Mouse (Mus musculus) natural killer cell, adult 2 months (primary cell): ENCODE data around the gene Prmt3.

ENCODE experiments used
- DNase-seq, 2 experiments: peaks; one replicate each; pipeline ENCODE4 v3.0.0; 2022; ENCODE audit warnings: low spot score in 2 of 2

Prmt3 gene

DNA sequence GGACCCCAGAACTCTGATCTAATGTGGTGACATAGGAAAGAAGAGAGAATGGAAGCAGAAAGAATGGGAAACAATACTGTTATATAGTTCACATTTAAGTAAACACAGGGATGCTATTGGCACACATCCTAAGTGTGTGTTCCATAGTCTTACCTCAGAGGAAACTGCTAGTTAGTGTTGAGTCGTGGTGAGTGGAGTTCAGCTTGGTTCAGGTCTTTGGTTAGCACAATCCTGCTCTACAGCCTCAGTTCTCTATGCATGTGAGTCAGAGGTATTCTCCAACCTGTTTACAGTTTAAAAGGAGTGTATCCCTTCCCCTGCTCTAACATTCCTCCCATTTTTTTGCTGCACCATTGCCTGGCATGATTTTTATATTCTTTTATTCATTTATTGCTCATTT is 19.0 kb downstream of the Prmt3 start:
- DNase-seq, result no peak

DNA sequence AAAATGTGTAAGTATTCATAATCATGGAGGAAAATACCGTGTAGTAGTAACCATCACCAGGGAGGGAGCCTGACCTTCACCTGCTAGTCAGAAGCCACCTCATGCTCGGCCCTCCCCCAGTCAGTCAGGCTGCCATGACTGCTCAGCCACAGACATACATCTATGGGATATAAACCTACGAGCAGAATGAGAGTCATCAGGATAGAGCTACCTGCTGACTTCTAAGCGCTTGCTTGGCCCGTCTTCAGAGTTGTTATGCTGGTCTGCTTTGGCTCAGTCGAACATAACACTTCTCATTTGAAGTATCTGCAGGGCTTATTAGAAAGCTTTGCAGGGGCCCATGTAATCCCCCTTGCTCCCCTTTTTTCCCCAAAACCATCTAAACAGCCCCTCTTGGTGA is 25.4 kb downstream of the Prmt3 start:
- no peak for DNase-seq

DNA sequence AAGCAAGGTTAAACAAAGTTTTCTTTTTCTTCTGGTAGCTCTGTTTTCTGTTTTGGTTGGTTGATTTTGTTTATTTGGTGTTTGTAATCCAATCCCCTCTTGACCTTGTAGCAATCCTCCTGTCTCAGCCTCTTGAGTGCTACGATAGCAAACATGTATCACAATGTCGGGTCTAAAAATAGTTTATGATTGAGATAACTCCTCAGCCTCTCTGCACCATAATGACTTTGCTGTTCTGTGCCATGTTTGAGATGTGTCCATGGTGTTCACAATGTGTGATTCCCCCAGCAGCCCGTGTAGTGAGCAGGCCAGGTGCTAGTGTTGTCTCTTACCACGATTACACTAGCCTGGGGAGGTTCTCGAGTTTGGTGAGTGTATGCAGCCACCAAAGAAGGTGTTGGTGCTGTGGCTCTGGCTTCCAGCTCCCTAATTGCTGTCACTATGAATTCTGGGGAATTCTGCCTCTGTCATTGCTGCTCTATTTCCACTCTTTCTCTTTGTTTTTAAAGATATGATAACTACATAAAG is 26.6 kb downstream of the Prmt3 start:
- no peak for DNase-seq

DNA sequence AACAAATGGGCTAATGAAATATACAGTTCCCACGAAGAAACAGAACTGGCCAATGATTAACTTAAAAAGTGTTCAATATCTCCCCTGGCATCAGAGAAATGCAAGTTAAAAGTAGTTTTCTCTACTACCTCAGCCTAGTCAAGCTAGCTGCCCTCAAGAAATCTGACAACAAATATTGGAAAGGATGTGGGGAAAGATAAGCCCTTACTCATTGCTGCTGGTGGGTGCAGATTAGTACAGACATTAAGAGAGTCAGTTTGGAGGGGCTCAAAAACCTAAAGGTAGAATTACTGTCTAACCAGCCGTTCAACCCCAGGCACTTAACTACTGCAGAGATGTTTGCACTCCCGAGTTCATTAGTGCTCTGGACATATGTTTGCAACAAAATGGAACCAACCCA is 27.5 kb downstream of the Prmt3 start:
- DNase-seq, result no peak

DNA sequence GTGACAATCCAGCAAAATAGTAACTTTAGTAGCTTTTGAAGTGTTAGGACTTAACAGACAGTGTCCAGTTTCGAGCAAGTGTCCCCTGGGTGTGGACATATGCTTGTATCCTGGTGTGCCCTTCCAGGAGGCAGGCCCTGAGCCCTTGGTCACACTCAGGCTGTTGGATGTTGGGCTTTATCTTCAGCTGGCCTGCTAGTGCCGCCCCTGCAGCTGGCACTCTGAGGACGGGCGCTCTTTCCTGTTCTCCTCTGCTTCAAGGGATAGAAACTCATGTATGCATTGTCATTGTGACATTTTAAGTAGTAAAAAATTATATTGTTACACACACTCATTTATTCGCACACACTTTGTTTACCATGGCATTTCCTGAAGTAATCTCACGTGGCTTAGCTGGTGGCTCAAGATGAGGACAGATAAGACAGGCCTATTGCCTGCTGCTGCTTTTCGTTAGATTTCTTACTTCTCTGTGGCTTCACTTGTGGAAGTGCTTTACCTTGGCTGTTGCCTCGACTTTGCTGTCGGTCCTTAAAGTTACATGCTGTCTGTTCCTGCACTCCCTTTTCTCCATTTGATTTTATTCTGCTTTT is 29.0 kb downstream of the Prmt3 start:
- DNase-seq, result no peak

DNA sequence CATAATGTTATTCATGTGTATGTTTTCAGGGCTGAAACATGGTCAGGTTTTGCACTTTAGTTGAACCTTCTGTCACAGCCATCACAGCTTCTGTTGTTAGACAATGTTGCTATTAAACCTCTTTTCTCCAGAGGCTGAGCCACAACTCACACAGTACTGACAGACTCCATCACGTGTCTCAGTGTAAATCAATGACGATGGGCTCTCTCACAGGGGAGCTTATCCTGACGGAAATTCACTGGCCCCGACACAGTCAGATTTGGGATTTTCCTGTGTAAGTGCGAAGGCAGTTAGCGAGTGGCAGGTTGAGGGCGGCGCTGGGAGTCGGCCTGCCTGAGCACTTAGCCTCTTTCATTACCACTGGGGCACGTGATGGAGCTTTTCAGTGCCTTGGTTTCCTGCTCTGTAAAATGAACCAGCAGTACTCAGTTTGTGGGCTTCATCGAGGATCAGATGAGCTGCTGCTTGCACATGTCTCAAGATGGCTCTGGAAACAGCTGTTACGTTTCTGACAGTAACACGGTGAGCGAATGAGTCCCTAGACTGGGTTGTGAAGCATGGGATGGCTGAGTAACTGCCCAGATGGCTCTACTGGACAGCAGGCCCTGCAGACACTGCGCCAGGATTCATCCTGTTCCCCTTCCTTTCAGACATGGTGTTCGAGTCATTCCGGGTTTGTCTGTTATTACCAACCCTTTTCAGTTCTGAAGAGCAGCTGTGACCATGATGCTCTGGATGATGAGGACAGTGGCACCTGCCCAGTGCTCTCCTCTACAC is 29.9 kb downstream of the Prmt3 start:
- DNase-seq, result no peak

DNA sequence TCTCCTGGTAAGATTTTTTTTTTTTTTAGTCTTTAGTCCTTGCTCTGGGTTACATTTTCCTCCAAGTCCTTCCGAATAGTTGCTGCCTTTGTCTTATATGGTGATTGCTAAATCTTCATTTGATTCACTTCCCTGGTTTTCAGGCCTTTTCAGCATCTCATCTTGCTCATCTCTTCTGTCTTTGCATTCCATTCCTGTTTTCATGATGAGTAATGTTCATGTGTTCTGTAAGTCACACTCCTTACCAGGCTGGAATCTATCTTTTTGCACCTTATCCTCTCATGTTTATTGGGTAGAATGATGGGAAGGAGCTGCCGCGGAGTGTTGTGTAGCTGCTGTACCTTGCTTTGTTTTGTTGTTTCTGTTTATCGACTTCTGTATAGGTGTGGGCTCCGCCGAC is 31.0 kb downstream of the Prmt3 start:
- DNase-seq, result no peak

DNA sequence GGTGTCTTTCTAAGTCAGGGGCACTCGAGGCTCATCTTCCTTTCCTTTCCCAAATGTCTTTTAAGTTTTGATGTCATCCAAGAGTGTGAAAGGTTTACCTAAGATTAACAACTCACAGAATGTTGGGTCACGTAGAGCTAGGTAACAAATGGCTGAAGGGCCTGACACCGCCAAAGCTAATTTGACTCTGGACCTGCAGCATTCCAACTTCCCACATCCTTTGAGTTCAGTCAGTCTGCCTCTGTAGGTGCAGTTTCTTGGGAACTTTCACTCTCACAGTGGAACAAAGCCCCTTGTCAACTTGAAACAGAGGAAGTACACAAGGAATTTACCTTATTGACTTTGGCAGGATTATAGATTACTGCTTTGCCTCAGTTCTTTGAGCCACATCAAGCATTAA is 31.4 kb downstream of the Prmt3 start:
- DNase-seq, result no peak

DNA sequence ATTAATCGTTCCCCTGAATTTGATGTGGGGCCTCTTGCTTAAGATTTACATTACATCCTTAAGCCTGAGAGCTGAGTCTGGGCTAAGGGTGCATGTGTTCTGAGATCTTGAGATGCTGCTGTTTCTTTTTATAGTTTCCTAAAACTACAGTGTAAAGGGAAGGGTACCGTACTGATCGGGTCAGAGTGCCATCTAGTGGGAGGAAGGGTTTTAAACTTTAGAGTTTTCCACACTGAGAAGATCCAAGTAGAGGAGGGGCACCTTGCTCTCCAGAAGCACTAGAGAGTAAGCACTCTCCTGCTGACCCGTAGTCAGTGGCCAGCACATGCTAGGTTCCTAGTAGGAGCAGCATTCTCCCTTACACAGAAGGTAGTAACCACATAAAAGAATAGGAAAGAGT is 33.2 kb downstream of the Prmt3 start:
- DNase-seq, result no peak

DNA sequence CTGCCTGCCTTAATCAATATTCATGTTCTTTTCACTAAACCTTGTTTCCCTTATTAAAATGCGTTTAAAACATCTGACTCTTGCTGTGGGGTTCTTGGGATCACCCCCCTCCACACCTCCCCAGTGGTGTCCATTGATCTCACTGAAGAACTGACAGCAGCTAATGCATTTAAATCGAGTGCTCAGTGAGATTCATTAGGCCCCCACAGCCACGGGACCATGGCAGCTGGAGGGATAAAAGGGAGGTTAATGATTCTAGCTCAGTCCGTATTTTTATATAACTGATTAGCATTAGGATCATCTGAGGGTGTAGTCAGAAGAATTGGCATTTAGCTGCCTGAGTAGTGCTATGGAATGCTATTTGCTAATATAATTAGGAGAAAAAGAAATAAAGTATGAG is 41.2 kb downstream of the Prmt3 start:
- DNase-seq, result no peak

DNA sequence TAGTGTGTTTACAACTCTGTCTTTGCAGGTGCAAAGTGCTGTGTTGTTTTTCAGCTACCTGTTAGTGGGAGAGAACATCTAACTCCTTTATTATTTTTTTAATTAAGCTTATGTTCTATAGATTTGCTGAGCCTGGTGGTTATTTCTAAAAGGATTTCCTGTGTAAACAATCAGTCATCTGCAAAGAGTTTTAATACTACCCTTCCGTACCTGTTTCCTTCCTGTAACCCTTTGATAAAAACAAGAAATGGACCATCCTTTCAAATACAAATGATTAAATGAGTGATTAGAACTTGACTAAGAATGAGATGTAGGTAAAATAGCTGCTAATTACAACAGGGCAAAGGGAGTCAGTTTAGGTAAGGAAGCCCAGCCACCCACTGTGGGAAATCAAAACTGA is 43.2 kb downstream of the Prmt3 start:
- no peak for DNase-seq

DNA sequence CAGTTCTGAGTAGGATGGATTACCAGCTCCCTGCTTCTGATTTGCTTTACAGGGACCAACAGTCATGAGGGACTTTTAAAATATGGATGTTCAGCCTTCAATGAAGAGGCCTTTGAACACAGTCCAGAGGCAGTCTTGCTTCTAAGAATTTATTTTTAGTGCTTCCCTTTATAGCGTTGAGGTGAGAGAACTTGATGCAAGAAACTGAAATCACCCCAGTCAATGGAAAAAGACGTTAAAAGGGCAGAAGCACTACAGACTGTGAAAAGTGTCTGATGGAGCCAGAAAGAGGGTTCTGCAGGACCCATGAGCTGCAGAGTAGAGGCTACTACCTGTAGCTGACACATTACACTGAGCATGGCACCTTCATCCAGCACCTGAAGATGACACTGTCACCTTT is 43.9 kb downstream of the Prmt3 start:
- no peak for DNase-seq

DNA sequence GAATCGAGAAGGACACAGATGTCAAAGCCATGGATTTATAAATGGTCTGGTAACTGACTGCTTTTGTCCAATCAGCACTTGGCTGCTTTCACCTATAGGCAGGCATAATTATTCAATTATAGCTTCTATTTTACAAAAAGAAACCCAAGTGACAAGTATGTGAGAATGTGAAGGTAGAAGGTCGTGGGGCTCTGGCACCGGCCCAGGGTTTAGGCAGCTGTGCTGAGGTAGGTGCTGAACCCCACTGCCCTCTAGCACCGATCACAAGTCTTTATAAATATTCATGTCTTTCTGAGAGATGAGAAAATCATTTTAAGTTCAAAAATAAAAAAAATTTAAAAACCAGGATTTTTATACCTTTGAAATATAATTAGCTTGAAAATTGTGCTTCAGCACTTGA is 45.4 kb downstream of the Prmt3 start:
- no peak for DNase-seq

DNA sequence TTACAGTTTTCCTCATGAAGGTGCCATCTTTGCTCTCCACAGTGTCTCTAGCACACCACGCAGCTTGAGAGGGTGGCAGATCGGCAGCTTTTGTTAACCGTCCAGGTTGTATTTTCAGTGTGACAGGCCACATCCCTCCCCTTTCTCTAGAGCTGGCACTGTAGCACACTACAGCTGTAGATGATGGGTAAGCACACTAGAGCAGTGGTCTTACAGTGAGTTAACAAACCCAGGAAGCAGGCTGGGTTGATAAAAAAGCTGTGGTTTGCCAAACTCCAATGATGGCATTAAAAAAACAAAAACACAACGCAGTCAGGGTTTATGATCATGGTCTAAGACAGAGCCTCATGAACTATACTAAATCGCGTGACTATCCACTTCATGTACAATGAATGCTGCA is 45.9 kb downstream of the Prmt3 start:
- DNase-seq, result no peak

DNA sequence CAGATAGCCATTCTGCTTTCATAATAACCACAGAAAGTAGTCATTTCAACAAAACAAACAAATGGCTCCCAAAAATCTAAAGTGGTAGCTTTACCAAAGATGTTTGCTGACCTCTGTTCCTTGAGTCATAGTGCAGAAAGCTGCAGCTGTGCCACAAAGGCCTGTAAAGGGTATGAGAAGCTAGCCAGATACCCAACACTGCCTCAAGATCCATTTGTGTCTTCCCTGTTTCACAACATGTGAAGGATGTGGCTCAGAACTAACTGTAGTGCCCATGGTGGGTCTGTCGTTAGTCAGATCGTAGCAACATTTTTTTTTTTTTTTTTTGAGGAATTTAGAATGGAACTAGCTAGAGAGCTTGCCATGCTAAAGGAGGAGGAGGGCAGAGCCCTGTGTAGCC is 46.4 kb downstream of the Prmt3 start:
- no peak for DNase-seq

DNA sequence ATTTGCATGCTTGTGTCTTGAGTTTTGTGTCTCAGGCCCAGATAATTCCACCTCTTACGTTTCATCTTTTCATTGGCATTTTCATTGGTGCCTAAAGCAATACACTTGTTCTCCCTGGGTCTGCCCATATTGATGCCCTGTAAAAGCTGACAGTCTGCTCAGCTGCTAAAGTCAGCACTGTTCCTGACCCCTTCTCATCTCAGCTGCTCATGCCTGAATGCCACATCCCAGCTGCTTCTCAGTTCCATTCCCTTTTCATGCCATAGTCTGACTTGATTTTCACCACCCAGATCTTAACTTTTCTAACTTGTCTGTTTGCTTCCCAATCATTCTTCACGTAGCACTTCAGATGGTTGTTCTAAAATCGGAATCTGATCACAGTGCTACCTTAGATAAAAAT is 47.3 kb downstream of the Prmt3 start:
- no peak for DNase-seq

DNA sequence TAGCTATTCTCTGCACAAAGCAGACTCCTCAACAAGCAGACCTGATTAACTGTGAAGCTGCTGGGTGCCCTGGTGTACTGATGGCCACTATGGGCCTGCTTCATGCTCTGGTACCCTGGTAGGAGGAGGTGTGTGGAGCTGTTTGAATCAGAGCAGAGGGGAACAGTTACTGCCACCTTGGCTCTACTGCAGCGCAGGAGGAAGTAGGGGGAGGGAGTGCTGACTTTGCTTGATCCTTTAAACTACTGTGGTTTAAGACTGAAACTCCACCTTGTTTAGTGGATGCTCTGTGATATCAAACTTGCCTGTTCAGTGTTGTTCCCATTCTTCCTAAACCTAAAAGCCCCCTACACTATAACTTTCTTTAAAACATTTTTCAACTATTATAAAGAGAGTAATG is 49.8 kb downstream of the Prmt3 start:
- no peak for DNase-seq

DNA sequence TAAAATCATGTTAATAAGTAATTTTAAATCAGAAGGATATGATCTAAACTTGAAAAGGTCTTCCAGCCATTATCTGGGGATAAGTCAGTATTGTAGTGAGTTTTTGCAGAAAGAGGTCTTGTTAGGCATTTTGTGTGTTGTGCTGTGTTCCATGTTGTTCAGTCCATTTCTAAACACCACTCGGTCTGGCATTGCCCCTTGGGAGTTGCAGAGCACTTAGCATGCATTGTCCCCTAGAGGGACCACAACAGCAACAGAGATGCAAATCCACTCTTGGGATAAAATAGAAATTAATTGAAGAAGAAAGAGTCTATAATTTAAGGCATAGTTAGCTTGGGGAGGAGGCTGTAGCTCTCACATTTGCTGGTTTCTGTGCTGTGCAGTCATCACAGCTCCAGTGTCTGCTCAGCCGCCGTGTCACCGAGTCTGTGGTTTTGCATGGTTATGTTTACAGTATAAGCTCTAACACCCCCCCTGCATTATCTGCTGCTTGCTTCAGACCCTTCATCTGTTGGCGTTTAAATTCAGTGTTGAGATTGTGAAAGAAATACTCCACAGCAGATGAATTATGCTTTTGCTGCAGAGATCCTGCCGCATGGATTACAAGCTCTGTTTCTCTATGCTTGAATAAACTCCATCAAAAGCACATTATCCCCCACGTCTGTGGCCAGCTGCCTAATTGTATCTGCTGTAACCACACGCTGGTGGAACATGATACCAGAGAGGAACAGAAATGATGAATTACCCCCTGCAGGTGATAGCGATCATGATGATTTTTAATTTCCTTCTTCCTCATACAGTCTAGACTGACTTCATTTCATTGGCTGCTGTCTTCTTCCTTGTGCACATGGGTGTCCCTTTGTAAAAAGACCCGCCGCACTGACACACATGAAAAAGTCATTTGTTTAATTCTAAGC is 64.5 kb downstream of the Prmt3 start:
- peak in 1 of 2 experiments; percentile 16 for DNase-seq

DNA sequence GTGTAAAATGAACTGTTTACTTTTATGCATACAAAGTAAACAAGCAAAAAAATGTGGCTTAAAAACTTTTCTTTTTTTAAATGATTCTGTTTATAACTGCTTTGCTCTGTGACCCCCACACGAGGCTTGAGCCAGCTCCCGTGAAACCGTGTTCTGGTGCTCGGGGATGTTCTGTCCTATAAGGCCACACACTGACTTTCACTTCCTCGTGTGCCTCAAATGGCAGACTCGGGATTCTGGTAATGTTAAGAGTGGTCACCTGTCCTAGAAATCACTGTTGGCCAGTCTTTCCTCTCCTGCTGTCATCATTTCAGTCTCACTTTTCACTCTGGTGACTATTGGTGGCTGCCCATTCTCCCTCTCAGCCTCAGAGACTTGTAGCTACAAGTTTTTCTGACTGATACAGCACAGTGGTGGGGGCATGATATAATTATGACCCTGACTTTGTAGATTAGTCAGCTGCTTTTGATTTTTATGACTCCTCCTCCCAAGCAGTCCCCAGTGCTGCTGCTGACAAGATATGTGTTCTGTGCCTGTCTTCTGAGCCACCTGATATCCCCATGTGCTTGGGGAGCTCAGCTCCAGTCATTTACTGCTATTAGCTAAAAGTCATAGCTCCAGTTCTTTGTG is 65.3 kb downstream of the Prmt3 start:
- DNase-seq, result no peak

DNA sequence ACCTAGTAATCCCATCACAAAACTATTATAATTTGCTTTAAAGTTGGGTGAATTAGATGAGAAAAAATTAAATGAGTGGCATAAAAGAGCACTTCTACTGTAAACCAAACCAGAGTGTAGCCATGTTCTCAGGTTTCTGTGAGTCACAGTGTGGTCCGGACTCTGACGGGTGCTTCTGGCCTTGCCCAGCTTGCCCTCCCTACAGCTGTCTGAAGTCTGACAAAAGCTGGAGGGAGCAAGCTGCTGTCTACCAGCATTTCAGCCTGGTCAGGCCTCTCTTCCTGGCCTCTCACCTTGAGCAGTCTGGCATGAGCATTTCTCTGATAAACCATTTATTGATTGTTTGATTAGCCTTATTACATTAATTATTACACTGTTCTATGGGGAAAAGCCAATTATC is 69.8 kb downstream of the Prmt3 start:
- DNase-seq, result no peak

DNA sequence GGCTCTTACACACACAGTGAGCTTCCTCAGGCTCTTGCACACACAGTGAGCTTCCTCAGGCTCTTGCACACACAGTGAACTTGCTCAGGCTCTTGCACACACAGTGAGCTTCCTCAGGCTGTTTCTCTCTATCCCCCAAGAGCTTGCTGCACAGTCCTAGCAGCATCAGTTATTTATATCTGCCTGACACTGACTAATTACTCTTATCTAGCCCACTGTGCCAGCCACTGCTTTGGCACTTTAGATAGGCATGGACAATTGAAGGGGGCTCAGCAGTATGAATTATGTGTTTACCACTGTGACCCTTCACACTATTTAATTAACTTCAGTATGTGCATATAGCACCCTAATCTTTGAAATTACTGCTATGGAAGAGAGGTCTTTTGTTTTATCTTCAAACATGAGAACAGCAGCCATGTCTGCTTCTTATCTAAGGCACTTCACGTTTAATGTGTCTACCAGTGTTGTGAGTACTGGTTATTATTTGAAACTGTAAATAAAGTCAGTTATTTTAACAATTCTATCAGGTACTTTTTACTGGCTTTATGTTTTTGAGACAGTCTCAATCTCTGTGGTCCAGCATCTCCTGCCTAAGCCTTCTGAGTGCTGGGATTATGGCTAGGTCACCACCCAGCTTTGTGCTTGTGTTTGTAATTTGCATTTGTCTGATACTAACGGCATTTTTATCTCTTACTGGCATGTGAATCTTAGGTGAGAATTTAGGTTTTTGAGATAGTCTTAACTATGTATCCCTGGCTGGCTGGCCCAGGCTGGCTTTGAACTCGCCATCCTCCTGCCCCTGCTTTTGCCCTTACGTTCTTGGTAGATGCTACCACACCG is 75.4 kb downstream of the Prmt3 start:
- DNase-seq, result no peak
